In the genomic region with DNA sequence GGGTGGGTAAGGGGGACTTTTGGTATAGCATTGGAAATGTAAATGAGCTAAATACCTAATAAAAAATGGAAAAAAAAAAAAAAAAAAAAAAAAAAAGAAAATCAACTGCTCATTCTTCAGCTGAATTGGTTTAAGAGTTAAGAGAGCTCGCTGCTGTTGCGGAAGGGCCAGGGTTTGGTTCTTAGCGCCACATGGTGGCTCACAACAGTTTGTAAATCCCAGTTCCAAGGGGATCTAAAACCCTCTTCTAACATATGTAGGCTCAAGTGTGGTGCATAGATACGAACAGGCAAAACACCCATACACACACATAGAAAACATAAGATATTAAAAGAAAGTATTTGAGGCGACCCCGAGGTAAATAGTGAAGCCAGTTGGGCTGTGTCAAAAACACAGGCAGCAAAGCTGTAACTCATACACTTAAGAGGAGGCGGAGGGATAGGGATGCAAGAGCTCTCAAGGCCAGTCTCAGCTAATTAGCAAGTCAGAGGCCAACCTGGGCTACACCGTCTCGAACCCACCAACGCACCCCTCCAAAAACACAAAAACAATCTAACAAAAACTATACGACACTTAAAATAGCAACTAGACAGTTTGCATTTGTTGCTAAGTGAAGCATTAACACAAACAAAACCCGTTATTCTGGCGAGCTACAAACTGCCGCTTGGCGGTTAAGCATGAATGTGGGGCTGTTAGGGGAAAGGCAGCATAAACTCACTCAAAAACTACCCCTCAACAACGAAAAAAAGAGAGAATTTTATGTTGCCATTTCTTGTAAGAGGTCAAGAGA, we compare ENCODE assay signal across 1 mouse cellular context.
TF ChIP-seq lines count a peak whose summit lies in the region.

No protein-coding gene starts in this region.

TF ChIP-seq in CH12.LX, 34 proteins besides CTCF, POLR2A, EP300 and RAD21:
- no peak for TF ChIP-seq TCF12 (IDR thresholded peaks at IDR 0.05; ENCODE audit: low read depth, low read length)
- no peak for TF ChIP-seq MAFK (IDR thresholded peaks at IDR 0.05; ENCODE audit: insufficient replicate concordance, low read length)
- no peak for TF ChIP-seq TBP (conservative IDR thresholded peaks at IDR 0.05; ENCODE audit: low read depth, low read length)
- TF ChIP-seq NRF1 (IDR thresholded peaks at IDR 0.05; ENCODE audit: low read depth, low read length): no peak
- no peak for TF ChIP-seq UBTF (IDR thresholded peaks at IDR 0.05; ENCODE audit: low read depth, low read length)
- TF ChIP-seq MXI1 (IDR thresholded peaks at IDR 0.05; ENCODE audit: low read depth, low read length): no peak; the same call in 1 of the 2 replicates
- no peak for TF ChIP-seq CHD1 (IDR thresholded peaks at IDR 0.05; ENCODE audit: low read depth, low read length)
- no peak for TF ChIP-seq CHD2 (IDR thresholded peaks at IDR 0.05; ENCODE audit: low read length)
- no peak for TF ChIP-seq SMC3 (IDR thresholded peaks at IDR 0.05; ENCODE audit: low read depth, low read length)
- TF ChIP-seq MEF2A (IDR thresholded peaks at IDR 0.05; ENCODE audit: borderline replicate concordance, low read depth, low read length): no peak
- no peak for TF ChIP-seq ELF1 (IDR thresholded peaks at IDR 0.05; ENCODE audit: low read depth, low read length)
- TF ChIP-seq ZKSCAN1 (IDR thresholded peaks at IDR 0.05; ENCODE audit: borderline replicate concordance, low read depth, low read length): no peak
